Mouse (Mus musculus): Measurements from ENCODE around the gene Ccdc88a. TPM values are rescaled to one million over a fixed set of nuclear protein-coding genes. Genes with fewer than 3 reads are reported as not detected.

Gene Ccdc88a
- total RNA-seq, 2 experiments from 2014 or later: 25.7 to 32.3 TPM

- ATAC-seq (replicated peaks; ENCODE audit: poor library complexity, severe bottlenecking): peak; percentile 8
These were observed 173.8 kb downstream of the Ccdc88a start for GRCm38 (mm10) chr11:29547249-29547751.

GRCm38 (mm10) chr11:29547752-29548503 lies 174.5 kb downstream of the Ccdc88a start, which contains the start of the genes Clhc1 and Rps27a:
TSS of gene Clhc1 (plus strand) at chr11:29547950.
TSS of gene Rps27a (minus strand) at chr11:29548109.
- ATAC-seq (replicated peaks; ENCODE audit: poor library complexity, severe bottlenecking): peak; percentile 84

DNA sequence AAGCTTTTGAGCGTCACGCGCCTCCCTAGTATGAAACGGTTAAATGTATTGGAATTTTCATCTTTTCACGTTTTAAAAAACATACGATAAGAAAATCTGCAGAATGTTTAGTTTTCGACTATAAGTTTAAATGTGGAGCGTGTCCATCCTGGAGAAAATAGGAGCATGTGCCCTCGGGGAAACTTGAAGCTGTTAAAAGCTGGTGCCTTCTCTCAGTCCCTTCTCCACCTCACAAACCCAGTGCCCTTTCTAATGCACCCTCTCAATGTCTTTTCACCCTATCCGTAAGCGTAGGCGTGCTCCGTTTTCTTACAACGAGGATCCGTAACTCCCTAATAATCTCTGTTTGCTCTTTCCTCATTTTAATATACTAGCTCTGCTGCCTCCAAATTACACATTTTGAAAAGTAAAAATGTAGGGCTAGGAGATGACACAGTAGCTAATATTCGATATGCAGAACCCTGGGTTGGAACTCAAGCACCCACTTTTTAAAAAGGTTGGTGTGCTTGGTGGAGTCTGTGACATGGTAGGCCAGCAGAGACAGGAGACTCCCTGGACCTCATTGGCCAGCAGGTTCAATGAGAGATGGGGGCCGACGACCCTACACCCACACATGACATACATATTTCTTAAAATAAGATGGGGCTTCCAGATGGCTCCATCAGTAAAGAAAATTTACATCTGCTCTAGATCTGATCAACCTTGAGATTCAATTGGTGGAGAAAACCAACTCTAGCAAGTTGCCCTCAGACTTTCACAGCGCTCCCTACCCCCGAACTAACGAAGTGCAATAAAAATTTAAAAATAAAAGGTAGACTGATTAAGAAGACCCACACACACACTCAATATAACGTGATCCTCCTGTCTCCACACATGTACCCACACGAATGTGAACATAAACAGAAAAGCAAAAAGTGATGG lies 175.3 kb downstream of the Ccdc88a start:
- no peak for ATAC-seq (replicated peaks; ENCODE audit: poor library complexity, severe bottlenecking)

DNA sequence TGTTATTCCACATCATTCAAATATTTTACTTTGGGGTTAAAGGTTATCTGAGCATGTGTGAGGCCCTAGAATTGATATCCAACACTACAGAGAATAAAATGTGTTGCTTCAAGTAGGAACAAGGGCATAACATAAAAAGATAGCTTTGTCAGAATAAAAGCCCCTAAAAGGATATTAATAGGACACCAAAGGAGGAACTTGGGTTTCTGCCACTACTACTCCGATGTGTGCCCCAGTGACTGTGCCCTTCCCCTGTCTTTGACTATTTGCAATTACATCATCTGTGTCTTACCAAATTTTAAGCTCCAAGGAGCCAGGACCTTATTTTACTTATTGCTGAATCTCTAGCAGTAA lies 175.9 kb downstream of the Ccdc88a start:
- ATAC-seq (replicated peaks; ENCODE audit: poor library complexity, severe bottlenecking): peak; percentile 69

Other genes with a start within 250 kb of the Ccdc88a start
- 41.0 and 45.3 TPM in 2 replicates for gene Pnpt1, start 242.9 kb upstream of the Ccdc88a start, total RNA-seq (2014; fragmentation: Nextera tagmentation)
- gene Pnpt1, start 242.9 kb upstream of the Ccdc88a start, total RNA-seq (2017): 45.4 and 59.7 TPM in 2 replicates
- 52.5 and 72.2 TPM in 2 replicates for gene Ppp4r3b, start 200.8 kb upstream of the Ccdc88a start, total RNA-seq (2014; fragmentation: Nextera tagmentation)
- 97.1 and 143 TPM in 2 replicates for gene Ppp4r3b, start 200.8 kb upstream of the Ccdc88a start, total RNA-seq (2017)
- gene Cfap36, start 126.2 kb upstream of the Ccdc88a start, total RNA-seq (2014; fragmentation: Nextera tagmentation): 21.8 and 29.7 TPM in 2 replicates
- gene Cfap36, start 126.2 kb upstream of the Ccdc88a start, total RNA-seq (2017): 43.6 and 54.9 TPM in 2 replicates
- 34.5 and 53.7 TPM in 2 replicates for gene Prorsd1, start 141.4 kb downstream of the Ccdc88a start, total RNA-seq (2014; fragmentation: Nextera tagmentation)
- 21.1 and 46.2 TPM in 2 replicates for gene Prorsd1, start 141.4 kb downstream of the Ccdc88a start, total RNA-seq (2017)
- gene Mtif2, start 152.8 kb downstream of the Ccdc88a start, total RNA-seq (2014; fragmentation: Nextera tagmentation): 26.6 and 36.1 TPM in 2 replicates
- 59.9 and 69.5 TPM in 2 replicates for gene Mtif2, start 152.8 kb downstream of the Ccdc88a start, total RNA-seq (2017)
- 1.2 TPM in 1 of 2 replicates, not detected in the other for gene Clhc1, start 174.3 kb downstream of the Ccdc88a start, total RNA-seq (2014; fragmentation: Nextera tagmentation)
- 0.47 TPM in 1 of 2 replicates, not detected in the other for gene Clhc1, start 174.3 kb downstream of the Ccdc88a start, total RNA-seq (2017)
- gene Rps27a, start 174.5 kb downstream of the Ccdc88a start, total RNA-seq (2014; fragmentation: Nextera tagmentation): 4,428 and 5,155 TPM in 2 replicates
- 1,402 and 1,539 TPM in 2 replicates for gene Rps27a, start 174.5 kb downstream of the Ccdc88a start, total RNA-seq (2017)